Mouse (Mus musculus) spleen, adult 2 months (tissue): ENCODE results near the gene Galnt15. TPM values are rescaled to one million over a fixed set of nuclear protein-coding genes. Genes with fewer than 3 reads are reported as not detected.
A peak's percentile ranks its signal among the peaks of the same experiment; 100 is the strongest.

Source experiments
- DNase-seq, 2 experiments: peaks; one replicate each; pipeline versions ENCODE4 v3.0.0 to v3.0.0-alpha.2; 2012 to 2021; ENCODE audit warnings: low spot score in 2 of 2, low read depth in 1 of 2
- H3K27ac ChIP-seq: fragments of 200-500 bp; 2 replicates; pipeline ENCODE4 v1.5.1; 2012; ENCODE audit warnings: low read length, inconsistent platforms; ENCODE audit not compliant: insufficient read depth
- H3K27me3 ChIP-seq: fragments of 200-500 bp; 2 replicates; pipeline ENCODE4 v1.6.1; 2012; ENCODE audit warnings: mild to moderate bottlenecking, moderate library complexity, low read length, inconsistent platforms; ENCODE audit not compliant: control insufficient read depth, insufficient read depth
- H3K36me3 ChIP-seq: fragments of 200-500 bp; 2 replicates; pipeline ENCODE4 v1.6.1; 2012; ENCODE audit warnings: mild to moderate bottlenecking, low read length, inconsistent platforms; ENCODE audit not compliant: control insufficient read depth, insufficient read depth
- H3K4me1 ChIP-seq: fragments of 200-500 bp; 2 replicates; pipeline ENCODE4 v1.6.1; 2011; ENCODE audit warnings: inconsistent platforms; ENCODE audit not compliant: control insufficient read depth, insufficient read depth, insufficient read length
- H3K4me3 ChIP-seq: fragments of 200-500 bp; 2 replicates; pipeline ENCODE4 v1.5.1; 2011; ENCODE audit warnings: mild to moderate bottlenecking, inconsistent platforms; ENCODE audit not compliant: insufficient read depth, insufficient read length; ENCODE audit errors: extremely low read depth
- CTCF ChIP-seq: fragments of 200-500 bp; IDR thresholded peaks from 2 replicates; pipeline ENCODE4 v1.5.1; 2011; ENCODE audit warnings: mild to moderate bottlenecking, inconsistent platforms; ENCODE audit not compliant: insufficient read depth, insufficient read length, insufficient replicate concordance; ENCODE audit errors: extremely low read depth
- POLR2A ChIP-seq: fragments of 200-500 bp; IDR thresholded peaks from 2 replicates; pipeline ENCODE4 v1.6.1; 2011; ENCODE audit warnings: low read depth, low read length, inconsistent platforms
- WGBS: fragments of 180-500 bp; shearing (Covaris S2); methylation state at CpG from one replicate; pipeline ENCODE4 v1.1.7; 2018; 5-methylcytosine and 5-hydroxymethylcytosine counted together
- polyA plus RNA-seq: library from polyadenylated mRNA; depleted of rRNA; stranded (reverse); fragments of >200 nt; gene quantifications from 2 replicates; pipeline ENCODE4 v1.2.3, GENCODE M21; 2012; rRNA removed

The Galnt15 gene
- polyA plus RNA-seq = 0.65 and 0.75 TPM in 2 replicates

DNA sequence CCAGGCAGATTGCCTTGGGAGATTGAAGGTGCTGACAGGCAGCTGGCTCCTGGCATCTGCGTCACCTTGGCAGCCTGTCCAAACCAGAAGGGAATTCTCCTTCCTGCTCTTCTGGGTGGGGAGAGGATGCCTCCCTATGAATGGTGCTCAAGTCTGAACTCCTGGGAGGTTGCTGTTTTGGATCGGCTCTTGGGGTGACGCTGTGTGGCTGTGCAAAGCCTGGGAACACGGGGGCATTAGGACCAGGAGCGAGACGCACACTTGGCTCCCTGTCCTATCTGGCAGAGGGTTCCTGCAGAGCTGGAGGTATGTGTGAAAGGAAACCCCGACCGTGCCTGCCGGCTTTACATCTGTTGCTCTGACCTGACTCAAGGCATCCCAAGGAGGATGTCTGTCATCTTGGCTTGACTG, at the start of gene Galnt15:
Gene Galnt15, plus strand, starts transcription at position 309 of the 411 bp plus-strand sequence.
- TF ChIP-seq CTCF (no peak), POLR2A (no peak)
- no peak for DNase-seq
- no peaks in the 10 kb centered on the region for H3K27me3 ChIP-seq
- no peak within 1 kb of the TSS for H3K27ac ChIP-seq
- no peaks in the 10 kb centered on the region for H3K36me3 ChIP-seq
- no peaks in the 10 kb centered on the region for H3K4me1 ChIP-seq
- no peak within 1 kb of the TSS for H3K4me3 ChIP-seq
- WGBS = 25% methylated on average over 9 of the region's 9 CpGs

DNA sequence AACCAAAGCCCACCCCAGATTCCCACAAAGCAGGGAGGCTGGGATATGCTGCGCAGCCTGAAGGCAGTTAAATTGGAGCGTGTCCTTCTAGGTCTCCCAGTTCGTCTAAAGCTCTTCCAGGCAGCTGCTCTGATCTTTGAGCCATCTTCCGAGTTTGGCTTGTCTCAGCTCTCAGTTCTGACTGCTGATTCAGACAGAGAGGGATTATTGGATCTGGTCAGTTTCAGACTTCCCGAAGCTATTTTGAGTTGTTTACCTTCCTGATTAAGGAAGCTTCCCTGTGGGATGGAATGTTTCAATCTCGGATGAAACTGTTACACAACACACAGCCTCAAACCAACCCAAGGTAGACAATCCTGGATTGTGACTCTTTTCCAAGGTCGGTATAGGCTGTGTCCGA, 34.8 kb upstream of the Galnt15 start:
- H3K27ac ChIP-seq = no peak overlapping the region
- TF ChIP-seq CTCF (no peak), POLR2A (no peak)
- H3K4me3 ChIP-seq = no peak overlapping the region
- WGBS = 70% methylated on average over 8 of the region's 8 CpGs
- no peaks in the 10 kb centered on the region for H3K4me1 ChIP-seq
- no peak for DNase-seq
- no peaks in the 10 kb centered on the region for H3K27me3 ChIP-seq
- H3K36me3 ChIP-seq = no peaks in the 10 kb centered on the region

DNA sequence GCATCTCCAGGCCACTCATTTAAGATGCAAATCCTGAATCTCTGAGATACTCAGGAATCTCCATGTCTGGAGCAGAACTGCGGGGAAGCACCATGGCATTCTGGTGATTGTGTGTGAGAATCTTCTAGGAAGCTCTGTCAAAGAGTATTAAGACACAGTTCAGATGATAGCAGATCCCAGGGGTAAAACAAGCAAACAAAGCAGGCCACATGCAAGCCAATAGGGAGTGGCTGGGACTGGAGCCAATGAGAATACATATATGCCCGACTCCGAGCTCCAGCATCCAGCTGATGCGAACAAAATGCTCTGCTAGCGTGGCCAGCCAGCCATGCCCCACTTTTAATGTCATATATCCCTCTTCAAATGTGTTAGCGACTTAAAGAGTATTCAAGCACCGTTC, 27.8 kb upstream of the Galnt15 start:
- Histone ChIP-seq H3K27ac (no peak overlapping the region), H3K27me3 (no peaks in the 10 kb centered on the region), H3K36me3 (no peaks in the 10 kb centered on the region), H3K4me3 (no peak overlapping the region), H3K4me1 (no peaks in the 10 kb centered on the region)
- TF ChIP-seq POLR2A (no peak), CTCF (no peak)
- no peak for DNase-seq
- WGBS = 93% methylated on average over 7 of the region's 7 CpGs

DNA sequence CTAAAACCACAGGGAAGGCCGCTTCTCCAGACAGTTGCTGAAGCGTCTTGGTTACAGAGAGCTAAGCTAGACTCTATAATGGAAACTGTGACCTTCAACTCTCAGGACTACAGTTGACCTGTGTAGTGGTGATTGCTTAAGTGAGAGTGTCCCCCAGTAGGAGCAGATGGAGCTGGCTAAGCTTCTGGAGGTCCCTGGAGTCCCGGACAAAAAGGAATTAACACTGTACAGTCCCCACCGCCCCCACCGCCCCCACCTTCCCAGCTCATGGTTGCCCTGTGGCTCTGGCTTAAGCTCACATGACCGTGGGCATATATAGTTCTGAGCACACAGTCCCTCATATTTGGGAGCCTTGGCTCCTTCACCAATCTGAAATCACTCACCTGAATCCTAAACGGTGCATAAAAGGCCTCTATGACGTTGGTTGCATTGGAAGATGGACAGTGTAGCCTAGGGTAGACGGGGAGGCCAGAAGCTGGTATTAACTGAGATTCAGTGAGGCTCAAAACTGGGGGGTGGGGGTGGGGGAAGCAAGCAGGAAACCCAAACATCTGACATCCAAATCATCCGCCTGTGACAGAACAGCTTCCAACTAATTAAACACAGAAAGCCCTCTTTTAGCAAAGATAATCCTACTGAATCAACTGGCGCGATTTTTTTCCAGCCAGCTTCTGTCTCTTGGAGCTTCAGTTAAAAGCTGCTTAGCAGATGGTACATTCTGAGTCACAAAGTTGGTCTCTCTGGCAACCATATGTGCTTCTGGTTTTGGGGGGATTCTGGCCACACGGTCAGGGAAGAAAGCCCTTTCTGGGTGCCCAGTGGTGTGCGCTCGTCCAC, 26.1 kb upstream of the Galnt15 start:
- Histone ChIP-seq H3K27me3 (no peaks in the 10 kb centered on the region), H3K36me3 (no peaks in the 10 kb centered on the region), H3K4me3 (no peak overlapping the region), H3K27ac (no peak overlapping the region), H3K4me1 (no peaks in the 10 kb centered on the region)
- 88% methylated on average over 15 of the region's 15 CpGs for WGBS
- no peak for DNase-seq
- TF ChIP-seq POLR2A (no peak), CTCF (no peak)

- WGBS = 91% methylated on average over 7 of the region's 7 CpGs
- H3K36me3 ChIP-seq = no peaks in the 10 kb centered on the region
Measured at GRCm38 (mm10) chr14:32003904-32004596, 24.7 kb upstream of the Galnt15 start.

DNA sequence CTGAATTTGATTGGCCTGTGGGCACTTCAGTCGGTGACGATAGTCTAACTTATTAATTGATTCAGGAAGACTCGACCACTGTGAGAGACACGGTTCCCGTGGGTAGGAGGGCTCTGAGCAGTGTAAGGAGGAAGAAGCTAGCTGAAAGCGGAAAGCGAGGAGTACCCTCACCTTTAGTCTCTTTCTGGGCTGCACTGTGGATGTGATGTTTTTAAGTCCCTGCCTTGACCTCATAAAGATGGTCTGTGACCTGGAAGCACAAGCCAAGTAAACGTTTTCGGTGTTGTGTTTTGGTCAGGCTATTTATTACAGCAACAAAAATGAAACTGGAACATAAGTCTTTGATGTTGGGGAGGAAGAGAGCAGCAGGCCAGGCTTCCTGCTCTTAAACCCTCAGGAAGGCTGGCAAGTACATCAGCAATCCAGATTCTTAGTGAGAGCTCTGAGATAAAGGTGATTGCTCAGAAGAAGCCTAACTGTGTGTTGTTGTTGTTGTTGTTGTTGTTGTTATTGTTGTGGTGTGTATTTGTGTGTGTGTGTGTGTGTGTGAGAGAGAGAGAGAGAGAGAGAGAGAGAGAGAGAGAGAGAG, 23.0 kb upstream of the Galnt15 start:
- no peaks in the 10 kb centered on the region for H3K36me3 ChIP-seq
- WGBS = 26% methylated on average over 9 of the region's 9 CpGs
- DNase-seq = peak in 1 of 2 experiments; percentile 5
- no peak overlapping the region for H3K4me3 ChIP-seq
- H3K27ac ChIP-seq = no peak overlapping the region
- H3K4me1 ChIP-seq = no peaks in the 10 kb centered on the region
- no peaks in the 10 kb centered on the region for H3K27me3 ChIP-seq
- TF ChIP-seq POLR2A (no peak), CTCF (no peak)

More at GRCm38 (mm10) chr14:32003904-32004596, 24.7 kb upstream of the Galnt15 start:
- Histone ChIP-seq H3K27ac (no peak overlapping the region), H3K4me3 (no peak overlapping the region), H3K4me1 (no peaks in the 10 kb centered on the region), H3K27me3 (no peaks in the 10 kb centered on the region)
- TF ChIP-seq POLR2A = no peak
- no peak for TF ChIP-seq CTCF
- DNase-seq = no peak
